Mouse (Mus musculus): ENCODE measurements around the gene Senp7. TPM values are rescaled to one million over a fixed set of nuclear protein-coding genes. Genes with fewer than 3 reads are reported as not detected.
"Not testable (repeated sequence)": the region's sequence is repeated elsewhere in the genome, so short reads cannot be mapped to it uniquely, and the experiment has no call there.

Senp7 gene
- total RNA-seq, 2 experiments from 2014 or later = 33.1 to 48.4 TPM

DNA sequence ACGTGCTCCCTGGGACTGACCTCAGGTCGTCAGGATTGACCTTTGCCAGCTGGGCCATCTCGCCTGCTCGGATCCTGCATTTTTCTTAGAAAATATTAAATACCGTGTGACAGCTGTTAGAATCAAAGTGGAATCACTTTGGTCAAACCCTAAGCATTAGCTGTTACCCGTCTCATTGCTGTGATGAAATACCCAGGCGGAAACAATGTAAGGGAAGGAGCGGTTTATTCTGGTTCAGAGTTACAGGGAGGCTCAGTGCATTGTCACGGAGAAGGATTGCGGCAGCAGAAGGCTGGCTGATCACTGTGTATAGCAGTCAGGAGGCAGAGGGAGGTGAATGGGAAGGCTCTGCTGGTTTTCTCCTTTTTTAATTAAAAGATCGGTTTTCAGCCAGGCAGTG, 14.8 kb downstream of the Senp7 start:
- intact Hi-C loops (cut with DNase I) = loop anchor here (5.0 kb wide), 1 partner anchor 111 kb away; no protein-coding TSS in a partner anchor
- DNase-seq (ENCODE audit: low spot score in 2 of 2) = no peak

DNA sequence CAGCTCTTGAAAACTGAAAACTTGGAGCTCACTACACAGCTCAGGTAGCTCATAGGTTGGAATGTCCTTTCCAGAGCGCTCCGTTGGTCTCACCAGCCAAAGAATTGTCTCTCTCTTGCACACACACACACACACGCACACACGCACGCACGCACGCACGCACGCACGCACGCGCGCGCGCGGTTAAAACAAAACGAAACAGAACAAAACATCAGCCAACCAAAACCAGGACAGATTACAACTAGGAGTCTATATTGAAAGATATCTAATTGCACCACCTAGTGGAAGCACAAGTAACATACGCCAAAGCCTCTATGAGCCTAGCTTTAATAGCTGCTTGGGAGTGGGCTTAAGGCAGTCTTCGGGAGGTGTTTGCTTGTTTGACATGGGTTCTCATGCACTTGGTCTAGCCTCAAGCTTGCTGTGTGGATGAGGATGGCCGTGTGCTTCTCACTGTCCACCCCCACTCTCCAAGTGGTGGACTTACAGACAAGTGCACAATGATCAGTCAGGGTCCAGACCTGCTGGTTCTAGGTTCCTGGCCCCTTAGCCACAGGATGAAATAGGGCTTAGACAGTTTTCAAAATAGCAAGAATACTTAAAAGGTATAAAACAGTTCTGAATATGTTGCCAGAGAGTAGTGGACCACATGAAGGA, 16.3 kb downstream of the Senp7 start:
- intact Hi-C loops (cut with DNase I) = loop anchor here (5.0 kb wide), 1 partner anchor 112 kb away; no protein-coding TSS in a partner anchor
- peak; percentile 50 to 66 for DNase-seq (ENCODE audit: low spot score in 2 of 2)

DNA sequence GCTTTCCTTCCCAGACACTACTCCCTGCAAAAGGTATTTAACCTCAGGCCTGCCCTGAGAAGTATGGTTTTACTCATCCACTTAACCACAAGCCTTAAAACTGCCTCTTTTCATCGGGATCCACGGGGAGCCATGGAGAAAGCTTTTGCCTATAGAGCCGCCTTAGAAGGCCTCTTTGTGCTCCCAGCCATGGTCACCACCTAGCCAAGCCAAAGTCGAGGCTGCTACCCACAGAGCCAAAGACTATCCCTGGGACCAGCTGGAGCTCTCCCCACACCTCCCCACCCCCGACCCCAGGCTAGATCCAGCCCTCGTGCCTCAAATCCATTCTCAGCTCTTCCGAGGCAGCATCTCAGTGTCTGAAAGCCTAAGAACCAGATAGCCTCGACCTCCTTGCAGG, 18.0 kb downstream of the Senp7 start:
- intact Hi-C loops (cut with DNase I) = no loop called here
- no peak for DNase-seq (ENCODE audit: low spot score in 2 of 2)

DNA sequence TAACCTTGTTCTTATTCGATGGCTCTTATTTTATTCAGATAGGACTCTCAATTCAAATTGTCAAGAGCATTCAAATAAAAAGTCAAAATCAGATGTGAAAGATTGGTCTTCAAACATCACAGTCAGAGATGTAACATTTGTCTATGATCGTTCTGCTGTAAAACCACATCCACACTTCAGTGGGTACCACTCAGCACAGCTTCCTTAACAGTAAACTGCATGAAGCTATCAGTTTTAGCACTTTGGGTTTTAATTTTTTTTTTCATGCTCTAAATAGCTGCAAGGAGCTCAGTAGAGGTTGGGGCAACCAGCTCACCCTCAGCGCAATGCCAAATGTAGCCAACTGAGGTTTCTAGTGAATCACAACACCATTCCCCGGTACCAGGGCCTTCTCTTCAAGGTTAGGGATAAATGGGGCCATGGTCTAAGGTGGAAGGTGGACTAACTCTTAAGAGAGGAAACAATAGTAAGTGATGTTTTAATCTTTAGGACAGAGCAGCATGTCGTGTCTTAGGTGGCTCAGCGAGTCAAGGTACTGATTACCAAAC, 20.5 kb downstream of the Senp7 start:
- no peak for DNase-seq (ENCODE audit: low spot score in 2 of 2)
- intact Hi-C loops (cut with DNase I) = no loop called here

DNA sequence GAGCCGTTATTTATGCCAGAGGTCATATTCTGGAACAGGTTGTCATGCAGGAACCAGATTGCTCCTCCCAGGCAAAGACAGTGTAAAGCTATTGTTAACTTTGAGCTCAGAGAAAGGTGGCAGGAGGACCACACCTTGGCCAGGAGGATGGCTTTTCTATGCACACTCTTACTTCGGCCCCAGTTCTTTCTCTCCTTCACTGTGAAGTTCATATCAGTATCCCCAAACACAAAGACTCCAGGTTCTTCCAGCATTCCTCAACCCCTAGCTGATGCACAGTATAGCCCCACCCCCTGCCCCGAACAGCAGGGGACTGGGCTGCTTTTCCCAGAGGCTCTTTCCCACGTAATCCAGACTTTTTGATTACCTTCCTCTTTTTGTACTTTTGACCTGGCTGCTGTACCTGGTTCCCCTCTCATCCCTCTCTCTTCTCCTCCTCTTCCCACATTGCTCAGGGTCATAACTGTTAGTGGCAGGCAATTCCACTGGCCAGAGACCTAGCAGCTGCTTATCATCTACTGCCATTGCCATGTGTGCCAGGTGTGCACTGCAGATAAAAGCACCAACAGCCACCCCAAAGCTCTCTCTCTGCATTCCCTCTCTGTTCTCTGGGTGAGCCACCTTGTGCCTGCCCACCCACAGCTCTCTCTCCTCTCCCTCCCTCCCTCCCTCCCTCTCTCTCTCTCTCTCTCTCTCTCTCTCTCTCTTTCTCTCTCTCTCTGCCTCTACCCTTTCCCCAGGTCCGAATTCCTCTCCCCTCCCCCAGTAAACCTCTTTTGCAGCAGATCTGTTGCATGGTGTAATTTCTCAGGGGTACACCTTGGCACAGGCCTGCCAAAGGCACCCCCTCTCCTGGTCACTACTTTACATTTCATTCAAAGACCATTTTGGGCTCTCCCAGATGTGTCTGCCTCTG, 23.4 kb downstream of the Senp7 start:
- no peak for DNase-seq (ENCODE audit: low spot score in 2 of 2)
- intact Hi-C loops (cut with DNase I) = loop anchor here (10.0 kb wide), 1 partner anchor 97 kb away; the partner anchor contains the start of gene Zbtb11

DNA sequence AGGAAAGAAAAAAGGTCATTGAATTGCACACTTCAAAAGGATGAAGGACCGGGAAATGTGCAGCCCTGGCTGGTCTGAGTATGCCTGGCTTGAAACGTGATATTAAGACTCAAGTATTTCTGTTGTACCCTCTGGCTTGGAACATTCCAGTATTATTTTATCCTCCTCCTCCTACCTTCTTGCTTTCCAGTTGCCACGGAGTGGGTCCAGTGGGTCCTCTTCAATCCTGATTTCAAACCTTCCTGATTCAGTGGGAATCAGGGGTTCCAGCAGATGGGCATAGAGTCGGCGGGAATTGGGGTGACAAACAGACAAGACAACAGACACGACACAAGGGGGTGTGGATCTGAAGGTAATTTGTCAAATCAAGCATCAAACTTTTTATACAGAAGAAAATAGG, 24.4 kb downstream of the Senp7 start:
- intact Hi-C loops (cut with DNase I) = loop anchor here (10.0 kb wide), 1 partner anchor 98 kb away; the partner anchor contains the start of gene Zbtb11
- no peak for DNase-seq (ENCODE audit: low spot score in 2 of 2)

DNA sequence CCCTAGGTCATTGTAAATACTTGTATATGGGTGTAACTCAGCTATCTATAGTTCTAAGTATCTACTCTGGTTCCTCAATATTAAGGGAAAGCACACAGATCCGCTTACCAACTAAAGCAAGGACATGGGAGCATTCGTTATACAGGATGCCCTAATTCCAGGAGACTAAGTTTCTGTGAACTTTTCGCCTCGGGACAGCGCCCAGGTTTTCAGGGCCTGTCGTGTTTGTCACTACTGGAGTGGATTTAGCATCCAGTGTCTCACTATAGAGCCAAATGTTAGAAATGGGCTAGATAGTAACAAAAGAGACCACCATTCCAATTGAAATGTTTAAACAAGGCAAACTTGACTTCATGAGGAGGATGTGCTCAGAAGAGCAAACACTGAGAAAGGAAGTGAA, 25.0 kb downstream of the Senp7 start:
- not testable (repeated sequence) for DNase-seq (ENCODE audit: low spot score in 2 of 2)
- intact Hi-C loops (cut with DNase I) = loop anchor here (10.0 kb wide), 1 partner anchor 98 kb away; the partner anchor contains the start of gene Zbtb11

DNA sequence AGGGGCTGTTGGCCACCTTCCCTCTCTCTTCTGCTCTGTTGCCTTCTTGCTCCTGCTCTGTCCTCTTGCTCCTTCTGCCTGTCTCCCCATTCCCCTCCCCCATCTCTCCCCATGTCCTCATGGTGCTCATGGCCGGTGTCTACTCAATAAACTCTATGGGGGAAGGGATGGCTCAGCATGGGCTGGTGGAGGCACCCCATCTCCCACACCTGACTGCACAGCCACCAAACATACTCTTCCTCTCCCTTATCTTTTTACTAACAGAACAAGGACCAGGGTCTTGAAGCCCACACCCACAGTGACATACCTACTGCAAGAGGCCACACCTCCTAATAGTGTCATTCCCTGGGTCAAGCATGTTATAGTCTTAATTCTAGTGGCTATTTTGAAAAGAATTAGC, 26.0 kb downstream of the Senp7 start:
- intact Hi-C loops (cut with DNase I) = loop anchor here (2.0 to 10.0 kb wide), 2 partner anchors 45 to 99 kb away; partner anchors contain the start of genes Pcnp and Zbtb11
- DNase-seq (ENCODE audit: low spot score in 2 of 2) = no peak

DNA sequence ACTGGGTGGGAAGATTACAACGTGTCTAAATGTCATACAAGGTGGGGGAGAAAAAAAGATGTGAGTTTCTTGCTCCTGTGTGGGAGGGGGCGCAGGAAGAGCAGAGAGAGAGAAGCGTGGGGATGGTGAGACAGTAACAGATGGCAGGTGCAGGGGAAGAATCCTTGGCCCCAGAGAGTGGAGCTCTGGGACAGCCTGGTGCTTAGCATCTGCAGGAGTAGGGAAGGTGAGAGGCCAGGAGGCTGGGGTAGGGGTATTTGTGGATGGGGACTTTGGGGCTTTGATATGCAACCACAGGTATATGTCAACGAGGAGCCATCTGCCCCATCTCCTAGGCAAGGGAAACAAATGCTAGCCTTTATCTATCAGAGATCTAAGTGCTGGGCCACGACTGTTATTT, 26.4 kb downstream of the Senp7 start:
- intact Hi-C loops (cut with DNase I) = loop anchor here (2.0 to 10.0 kb wide), 2 partner anchors 46 to 100 kb away; partner anchors contain the start of genes Pcnp and Zbtb11
- DNase-seq (ENCODE audit: low spot score in 2 of 2) = no peak

DNA sequence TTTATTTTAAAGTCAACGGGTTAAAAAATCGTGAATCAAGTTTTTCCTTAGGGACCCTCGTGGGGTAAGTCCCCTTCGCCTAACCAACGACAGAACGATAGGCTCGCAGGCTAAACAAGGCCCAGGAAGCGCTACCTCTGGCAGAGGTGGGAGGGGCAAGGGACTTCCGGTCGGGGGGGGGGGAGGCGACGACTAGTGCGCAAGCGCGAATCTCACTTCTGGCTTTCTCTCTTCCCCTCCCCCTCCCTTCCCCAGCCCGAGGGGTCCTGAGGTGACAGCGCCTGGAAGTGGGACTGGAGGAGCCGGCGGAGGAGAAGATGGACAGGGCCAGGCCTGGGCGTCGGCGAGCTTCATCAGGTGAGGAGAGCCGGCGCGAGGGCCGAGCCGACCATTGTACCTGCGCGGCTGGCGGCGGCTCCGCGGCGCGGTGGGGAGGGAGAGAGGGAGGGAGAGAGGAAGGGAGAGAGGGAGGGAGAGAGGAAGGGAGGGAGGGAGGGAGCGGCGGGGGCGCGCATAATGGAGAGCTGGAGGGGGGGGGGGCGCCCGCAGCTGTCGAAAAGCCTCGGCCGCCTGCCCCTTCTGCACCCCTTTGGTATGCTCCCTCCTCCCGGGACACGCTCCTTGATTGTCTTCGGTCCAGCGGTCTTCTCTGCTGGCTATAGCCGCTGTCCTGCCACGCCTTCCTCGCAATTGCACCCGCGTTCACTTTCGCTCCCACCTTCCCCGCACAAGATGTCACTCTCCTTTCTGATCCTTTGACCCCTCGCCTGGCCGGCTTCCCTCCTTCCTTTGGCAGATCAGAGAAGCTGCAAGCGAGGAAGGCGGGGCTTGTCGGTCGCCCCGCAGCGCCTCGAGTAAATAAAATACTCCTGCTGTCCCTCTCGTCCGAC, 27.3 kb downstream of the Senp7 start:
- peak; percentile 82 for DNase-seq (ENCODE audit: low spot score in 2 of 2)
- intact Hi-C loops (cut with DNase I) = loop anchor here (2.0 to 10.0 kb wide), 2 partner anchors 47 to 101 kb away; partner anchors contain the start of genes Pcnp and Zbtb11

DNA sequence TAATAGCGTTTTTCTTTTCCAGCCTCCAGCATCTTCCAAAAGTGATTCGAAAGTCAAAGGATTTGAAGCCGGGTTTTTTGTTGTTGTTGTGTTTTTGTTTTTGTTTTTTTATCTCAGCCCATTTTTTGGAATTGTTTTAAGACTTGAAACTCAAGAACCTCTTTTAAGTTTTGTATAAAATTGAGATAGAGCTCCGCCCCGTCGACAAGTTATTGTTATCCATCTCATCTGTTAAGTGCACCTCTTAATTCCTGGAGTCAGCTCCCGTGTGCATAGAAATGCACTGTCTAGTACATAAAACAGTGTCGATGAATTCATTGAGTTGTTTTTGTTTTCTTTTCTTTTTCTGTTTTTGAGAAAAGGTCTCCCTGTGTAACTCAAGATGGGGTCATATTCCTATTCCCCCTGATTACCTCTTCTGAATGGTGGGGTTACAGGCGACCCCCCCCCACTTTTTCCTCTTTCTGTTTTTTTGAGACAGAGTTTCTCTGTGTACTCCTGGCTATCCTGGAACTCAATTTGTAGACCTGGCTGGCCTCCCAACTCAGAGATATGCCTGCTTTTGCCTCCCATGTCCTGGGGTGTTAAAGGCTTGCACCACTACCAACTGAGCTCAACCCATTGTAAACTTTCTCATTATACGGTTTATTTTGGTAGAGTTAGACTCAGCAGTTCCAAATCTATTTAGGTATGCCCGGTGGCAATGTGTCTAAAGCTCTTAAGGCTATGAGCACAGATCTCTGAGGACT, 28.2 kb downstream of the Senp7 start:
- intact Hi-C loops (cut with DNase I) = loop anchor here (10.0 kb wide), 1 partner anchor 101 kb away; the partner anchor contains the start of gene Zbtb11
- no peak for DNase-seq (ENCODE audit: low spot score in 2 of 2)

DNA sequence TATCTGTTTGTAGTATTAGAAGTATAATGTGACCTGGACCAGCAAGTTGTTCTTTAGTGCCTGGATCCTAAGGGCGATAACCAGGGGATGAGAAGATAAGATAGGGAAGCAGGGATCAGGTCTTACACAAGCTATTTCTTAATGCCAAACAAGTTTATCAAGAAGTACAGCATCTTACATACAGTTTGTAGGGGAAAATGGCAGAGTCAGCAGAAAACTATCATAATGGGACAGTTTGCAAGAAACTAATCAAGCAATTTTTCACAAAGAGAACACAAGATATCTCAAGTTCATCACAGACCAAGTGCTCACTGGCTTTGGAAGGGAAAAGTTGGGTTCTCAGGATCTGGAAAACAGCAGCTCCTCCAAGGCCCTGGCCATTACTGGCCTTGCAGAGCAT, 31.3 kb downstream of the Senp7 start:
- intact Hi-C loops (cut with DNase I) = loop anchor here (10.0 kb wide), 1 partner anchor 105 kb away; the partner anchor contains the start of gene Zbtb11
- DNase-seq (ENCODE audit: low spot score in 2 of 2) = no peak

DNA sequence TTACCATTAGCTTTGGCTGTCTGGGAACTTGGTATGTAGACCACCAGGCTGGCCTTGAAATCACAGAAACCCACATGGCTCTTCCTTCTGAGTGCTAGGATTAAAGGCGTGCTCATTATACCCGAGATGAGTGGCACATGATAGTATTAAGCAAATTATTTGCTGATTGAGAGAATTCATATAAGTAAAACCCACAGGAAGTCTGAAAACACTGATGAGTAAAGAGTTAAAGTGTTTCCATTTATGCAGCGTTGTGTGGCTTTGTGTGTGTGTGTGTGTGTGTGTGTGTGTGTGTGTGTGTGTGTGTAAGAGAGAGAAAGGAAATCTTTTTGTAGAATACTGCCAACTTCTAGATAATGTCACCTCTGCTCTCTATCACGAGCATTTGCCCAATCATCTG, 33.6 kb downstream of the Senp7 start:
- no peak for DNase-seq (ENCODE audit: low spot score in 2 of 2)
- intact Hi-C loops (cut with DNase I) = no loop called here

DNA sequence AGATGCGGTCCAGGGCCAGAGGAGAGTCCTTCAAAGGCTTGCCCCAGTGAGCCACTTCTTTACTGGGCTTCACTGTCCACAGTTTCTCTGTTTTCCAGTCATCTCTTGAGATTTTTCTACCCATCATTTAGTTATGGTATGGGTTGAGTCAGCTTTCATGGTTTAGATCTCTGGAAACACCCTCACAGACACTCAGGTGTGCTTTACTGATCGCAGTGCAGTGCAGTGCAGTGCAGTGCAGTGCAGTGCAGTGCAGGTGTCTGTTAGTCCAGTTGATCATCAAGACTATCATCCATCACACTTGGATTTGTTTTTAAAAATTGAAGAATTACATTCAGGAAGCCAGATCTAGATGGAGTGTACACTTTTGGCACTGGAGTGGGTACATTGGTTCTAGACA, 38.2 kb downstream of the Senp7 start:
- DNase-seq (ENCODE audit: low spot score in 2 of 2) = no peak
- intact Hi-C loops (cut with DNase I) = no loop called here

DNA sequence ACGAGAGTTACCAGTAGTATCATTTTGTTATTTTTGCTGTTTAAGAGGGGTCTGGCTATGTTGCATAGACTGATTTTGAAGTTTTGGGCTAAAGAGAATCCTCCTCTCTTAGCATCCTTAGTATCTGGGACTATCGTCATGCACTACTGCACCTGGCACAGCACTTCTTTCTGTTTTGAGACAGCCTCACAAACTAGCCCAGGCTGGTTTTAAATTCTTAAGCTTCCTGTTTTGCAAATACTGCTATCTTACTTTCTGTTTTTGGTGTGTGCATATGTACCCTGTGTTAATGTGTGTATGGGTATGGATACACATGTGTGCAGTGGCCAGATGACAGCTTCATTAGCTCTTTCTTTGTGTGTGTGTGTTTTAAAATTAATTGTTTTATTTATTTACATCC, 42.2 kb downstream of the Senp7 start:
- intact Hi-C loops (cut with DNase I) = loop anchor here (5.0 kb wide), 1 partner anchor 42 kb away; no protein-coding TSS in a partner anchor
- no peak for DNase-seq (ENCODE audit: low spot score in 2 of 2)

DNA sequence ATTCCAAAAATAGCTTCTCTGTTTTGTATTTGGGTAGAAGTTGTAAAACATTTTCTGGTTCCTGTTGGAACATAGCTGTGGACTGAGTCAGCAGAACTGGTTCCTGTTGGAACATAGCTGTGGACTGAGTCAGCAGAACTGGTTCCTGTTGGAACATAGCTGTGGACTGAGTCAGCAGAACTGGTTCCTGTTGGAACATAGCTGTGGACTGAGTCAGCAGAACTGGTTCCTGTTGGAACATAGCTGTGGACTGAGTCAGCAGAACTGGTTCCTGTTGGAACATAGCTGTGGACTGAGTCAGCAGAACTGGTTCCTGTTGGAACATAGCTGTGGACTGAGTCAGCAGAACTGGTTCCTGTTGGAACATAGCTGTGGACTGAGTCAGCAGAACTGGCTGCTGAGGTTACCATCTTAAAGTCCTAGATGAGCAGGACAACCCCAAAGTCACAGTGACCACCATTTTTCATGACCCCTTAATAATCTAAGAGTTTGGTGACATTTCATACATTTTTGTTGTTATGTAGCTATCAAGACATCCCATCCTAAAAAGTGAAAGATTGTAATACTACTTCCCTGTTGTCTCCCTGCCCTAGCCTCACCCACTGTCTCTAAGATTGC, 48.4 kb downstream of the Senp7 start:
- intact Hi-C loops (cut with DNase I); DNase-seq (ENCODE audit: low spot score in 2 of 2): not testable (repeated sequence)

DNA sequence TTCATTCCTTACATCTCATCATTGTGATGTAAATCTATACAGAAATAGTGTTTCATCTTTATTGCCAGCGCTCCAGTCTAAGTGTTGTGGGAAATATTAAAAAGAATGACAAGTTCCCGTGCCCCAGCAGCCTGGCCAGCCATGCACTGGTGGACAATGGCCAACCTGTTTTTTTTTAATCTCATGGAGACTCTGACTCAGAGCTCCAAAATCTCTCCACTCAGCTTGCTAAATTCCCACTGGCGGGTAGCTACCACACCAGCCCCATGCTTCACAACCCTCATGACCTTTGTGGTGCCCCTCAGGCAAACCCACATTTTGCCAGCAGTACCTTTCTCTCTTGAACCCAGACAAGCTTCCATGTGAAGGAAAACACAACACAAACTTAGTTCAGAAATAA, 67.6 kb downstream of the Senp7 start:
- DNase-seq (ENCODE audit: low spot score in 2 of 2) = no peak
- intact Hi-C loops (cut with DNase I) = no loop called here

DNA sequence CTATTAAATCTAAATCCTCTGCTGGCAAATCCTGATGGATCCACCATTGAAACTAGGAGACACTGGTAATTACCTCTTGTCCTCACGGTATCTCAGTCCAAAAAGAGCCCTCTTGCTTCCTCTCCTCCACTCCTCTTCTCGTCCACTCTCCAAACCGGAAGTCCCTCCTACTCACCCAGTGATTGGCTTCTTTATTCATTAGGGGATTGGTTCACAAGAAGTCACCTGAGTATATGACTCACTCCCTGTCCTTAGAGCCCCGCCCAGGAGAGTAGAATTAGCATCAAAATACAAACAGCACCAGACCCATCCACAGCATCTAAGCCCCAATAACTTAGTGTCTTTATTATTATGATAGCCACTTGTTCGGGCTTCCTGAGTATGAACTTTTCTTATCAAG, 68.0 kb downstream of the Senp7 start:
- no peak for DNase-seq (ENCODE audit: low spot score in 2 of 2)
- intact Hi-C loops (cut with DNase I) = no loop called here
